Mouse (Mus musculus): ENCODE results near the gene Rbms3.

DNA sequence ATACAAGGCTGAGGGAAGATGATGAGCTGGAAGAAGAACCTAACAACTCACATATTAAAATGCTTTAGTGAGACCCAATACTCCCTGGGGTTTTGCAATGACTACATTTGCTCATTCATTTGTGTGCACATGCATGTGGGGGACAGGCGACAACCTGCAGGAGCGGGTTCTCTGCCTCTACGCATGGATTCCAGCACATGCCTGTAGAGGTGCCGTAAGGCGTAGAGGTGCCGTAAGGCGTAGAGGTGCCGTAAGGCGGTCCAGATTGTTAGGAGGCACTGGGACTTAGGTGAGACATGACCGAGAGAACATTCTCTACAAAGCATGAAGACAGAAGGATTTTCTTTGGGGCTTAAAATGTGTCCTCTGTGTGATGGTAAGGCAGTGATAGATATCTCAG lies 1033.7 kb downstream of the Rbms3 start:
- TF ChIP-seq POLR2A (IDR thresholded peaks at IDR 0.05; ENCODE audit: low read depth, low read length) (no peak), CTCF (conservative IDR thresholded peaks at IDR 0.05; ENCODE audit: insufficient read depth, insufficient read length, low read depth, low read length) (no peak)
